Mouse (Mus musculus) heart, adult 2 months (tissue): ENCODE results near the gene Gm17657.

ENCODE experiments used
- CTCF ChIP-seq: fragments of 200-600 bp; IDR thresholded peaks from 2 replicates; pipeline ENCODE4 v1.8.1; 2022; ENCODE audit warnings: antibody characterized with exemption, mild to moderate bottlenecking, moderate library complexity
- POLR2A ChIP-seq: fragments of 200-500 bp; IDR thresholded peaks from 2 replicates; pipeline ENCODE4 v1.6.1; 2011; ENCODE audit warnings: mild to moderate bottlenecking, low read depth, low read length, control low read depth; ENCODE audit not compliant: insufficient read depth

- TF ChIP-seq CTCF (no peak), POLR2A (no peak)
These were observed 52.4 kb downstream of the Gm17657 start for GRCm38 (mm10) chr17:29497071-29497354.
